Comparison of ENCODE assay signal across 10 mouse cellular contexts in genomic region chr1:179502565-179502964, GRCm38 (mm10). TPM values are rescaled to one million over a fixed set of nuclear protein-coding genes. Genes with fewer than 3 reads are reported as not detected.
A peak's percentile ranks its signal among the peaks of the same experiment; 100 is the strongest.
DNase-seq lines count a peak whose midpoint lies in the region.
"Had no signal": no experiment of that assay in that cellular context is flagged by ENCODE, and none has a peak within 500 bp of the region (broad histone marks: within the 10 kb centered on the region; RNA-seq: fewer than 3 reads in every experiment).

No protein-coding gene starts in this region.

- 16% methylated on average over 3 of the region's 3 CpGs for WGBS in heart, embryonic 10.5 days

- no peak overlapping the region for H3K27ac ChIP-seq in heart, embryonic 10.5 days
- H3K27ac ChIP-seq: forebrain, embryonic 13.5 days had no signal

- no peaks in the 10 kb centered on the region for H3K9me3 ChIP-seq in heart, embryonic 10.5 days
- H3K9me3 ChIP-seq: forebrain, embryonic 13.5 days had no signal

- H3K36me3 ChIP-seq in heart, embryonic 10.5 days = 0 out of 2 replicates have a peak, but pooled peaks cover under 1% of the 10 kb centered on the region

- H3K27me3 ChIP-seq in heart, embryonic 10.5 days (ENCODE audit: insufficient read depth, poor library complexity, severe bottlenecking) = no peaks in the 10 kb centered on the region
- H3K27me3 ChIP-seq: forebrain, embryonic 13.5 days had no signal

- peaks cover 6% of the 10 kb centered on the region; the same call in 1 of the 2 replicates for H3K4me1 ChIP-seq in heart, embryonic 10.5 days
- H3K4me1 ChIP-seq: forebrain, embryonic 13.5 days had no signal

- peak; percentile 9 to 37 for DNase-seq in heart, postnatal 10 days
- DNase-seq in heart, embryonic 10.5 days (ENCODE audit: low spot score) = no peak
- DNase-seq in thymus, postnatal 0 days (ENCODE audit: low spot score) = peak; percentile 56
- DNase-seq in thymus, adult 18-20 months = no peak
- DNase-seq in c-Kit-positive CD71-positive TER-119-positive erythroid progenitor cells, embryonic 14.5 days (ENCODE audit: low spot score) = peak; percentile 34
- peak; percentile 9 for DNase-seq in thymus, postnatal 25 days
- no peak for DNase-seq in right cerebral cortex, adult 2 months (ENCODE audit: low spot score in 2 of 2)
- no peak for DNase-seq in layer of hippocampus, adult 11-12 months (ENCODE audit: low spot score)
- DNase-seq: kidney, postnatal 25 days had no signal

- no peak overlapping the region for H3K4me3 ChIP-seq in heart, embryonic 10.5 days
- H3K4me3 ChIP-seq: forebrain, embryonic 13.5 days had no signal

- intact Hi-C loops in heart, postnatal 10 days (cut with DNase I) = no loop called here

RNA-seq across cellular contexts. Expression of gene Smyd3, which starts 15.3 kb away (rescaled TPM):
- 1 to 10 TPM; 5.8 to 6.7 TPM for total RNA-seq in heart, postnatal 10 days (2021)
- 11.4 and 16.1 TPM in 2 replicates for polyA plus RNA-seq in heart, embryonic 10.5 days (2016; fragmentation: Nextera tagmentation; extraction: Ambion mirVana)
- polyA plus RNA-seq in thymus, postnatal 0 days (2015; fragmentation: Nextera tagmentation; extraction: Ambion mirVana) = 34.5 and 36.2 TPM in 2 replicates

RNA-seq across cellular contexts. Expression of gene Tfb2m, which starts 43.5 kb away (rescaled TPM):
- 10 to 100 TPM; 32.5 to 37.9 TPM for total RNA-seq in heart, postnatal 10 days (2021)
- 22.4 and 24.7 TPM in 2 replicates for polyA plus RNA-seq in heart, embryonic 10.5 days (2016; fragmentation: Nextera tagmentation; extraction: Ambion mirVana)
- polyA plus RNA-seq in thymus, postnatal 0 days (2015; fragmentation: Nextera tagmentation; extraction: Ambion mirVana) = 38.5 and 39.6 TPM in 2 replicates

RNA-seq across cellular contexts. Expression of gene Cnst, which starts 43.6 kb away (rescaled TPM):
- total RNA-seq in heart, postnatal 10 days (2021) = 10 to 100 TPM; 38.6 to 44.9 TPM
- polyA plus RNA-seq in heart, embryonic 10.5 days (2016; fragmentation: Nextera tagmentation; extraction: Ambion mirVana) = 15.9 and 18.9 TPM in 2 replicates
- polyA plus RNA-seq in thymus, postnatal 0 days (2015; fragmentation: Nextera tagmentation; extraction: Ambion mirVana) = 18.0 and 18.8 TPM in 2 replicates

Comparison
In these comparisons a context has a peak if more than half of its experiments do, and no peak if none do; other contexts are left out.
1. DNase-seq: peak in heart, postnatal 10 days (2 of 2), thymus, postnatal 0 days (single experiment), c-Kit-positive CD71-positive TER-119-positive erythroid progenitor cells, embryonic 14.5 days (single experiment) and thymus, postnatal 25 days (single experiment); none in heart, embryonic 10.5 days (single experiment), thymus, adult 18-20 months (0 of 2), right cerebral cortex, adult 2 months (0 of 2) and layer of hippocampus, adult 11-12 months (single experiment).